Mouse (Mus musculus): ENCODE data around the gene Ncs1.

DNA sequence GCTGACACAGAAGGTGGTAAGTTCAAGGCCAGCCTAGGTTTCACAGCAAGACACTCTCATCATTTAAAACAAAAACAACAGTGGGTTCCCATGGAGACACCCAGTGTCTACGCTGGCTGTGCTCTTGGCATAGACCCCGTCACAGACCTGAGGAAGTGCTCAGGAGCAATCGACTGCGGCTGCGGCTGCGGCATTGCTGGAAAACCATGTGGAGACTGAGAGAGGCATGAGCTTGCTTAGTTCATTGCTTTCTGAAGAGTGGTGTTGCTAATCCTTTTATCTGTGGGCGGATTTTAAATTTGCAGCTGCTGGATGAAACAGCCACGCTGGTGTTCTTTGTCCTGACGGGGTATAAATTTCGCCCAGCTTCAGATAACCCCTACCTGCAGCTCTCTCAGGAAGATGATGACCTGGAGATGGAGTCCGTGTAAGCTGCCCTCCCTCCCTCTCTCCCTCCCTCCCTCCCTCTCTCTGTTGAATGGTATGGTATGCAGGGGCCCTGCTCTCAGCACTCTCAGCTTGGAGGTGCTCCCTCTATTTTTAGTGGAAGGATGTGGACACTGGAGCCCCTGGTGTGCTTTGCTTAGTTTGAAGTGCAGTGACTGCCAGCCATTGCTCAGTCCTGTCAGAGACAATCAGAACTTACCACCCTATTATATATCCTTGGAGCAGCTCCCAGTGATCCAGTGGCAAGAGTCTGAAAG is 35.3 kb upstream of the Ncs1 start:
- no peak for TF ChIP-seq CTCF (IDR thresholded peaks at IDR 0.05; ENCODE audit: control insufficient read depth, insufficient read depth, insufficient replicate concordance, low read depth, low read length)
- no peak for TF ChIP-seq POLR2A (IDR thresholded peaks at IDR 0.05; ENCODE audit: control insufficient read depth, low read depth, low read length)

Measured in testis, adult 2 months (tissue).